ENCODE assay signal across 21 mouse cellular contexts in the genomic region with DNA sequence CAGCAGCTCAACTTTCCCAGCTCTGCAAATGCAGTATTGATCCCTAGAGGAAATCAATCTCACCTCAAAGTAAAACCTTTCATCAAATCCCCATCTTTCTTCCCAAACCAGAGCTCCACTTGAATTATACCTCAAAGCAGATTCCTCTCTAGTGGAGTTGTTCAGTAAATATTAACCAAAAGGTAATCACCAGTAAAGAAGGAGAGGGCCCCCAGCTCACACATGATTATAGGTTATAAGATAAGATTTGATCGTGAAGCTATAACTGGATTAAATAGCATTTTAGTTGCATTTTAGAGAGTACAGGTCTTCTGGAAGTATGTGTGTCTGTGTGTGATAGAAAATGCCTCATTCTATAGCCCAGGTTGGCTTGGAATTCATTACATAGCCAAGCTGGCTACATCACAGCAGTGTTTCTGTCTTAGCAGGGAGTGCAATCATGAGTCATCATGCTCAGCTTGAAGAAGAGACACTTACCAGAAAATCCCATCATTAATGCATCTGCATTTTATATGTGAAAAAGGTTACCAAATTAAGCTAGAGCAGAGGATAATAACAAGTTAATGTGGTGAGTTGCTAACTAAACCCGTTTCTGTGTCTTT.
DNase-seq lines count a peak whose midpoint lies in the region; ATAC-seq lines count a peak whose summit lies in the region.
"Had no signal": no experiment of that assay in that cellular context is flagged by ENCODE, and none has a peak within 500 bp of the region (broad histone marks: within the 10 kb centered on the region; RNA-seq: fewer than 3 reads in every experiment).

No protein-coding gene starts in this region.

- ATAC-seq in frontal cortex, adult (ENCODE audit: low TSS enrichment) = peak; percentile 88
- ATAC-seq in intestine, embryonic 16.5 days = peak; percentile 88
- ATAC-seq: CD4-positive, CD25-positive, alpha-beta regulatory T cell, adult 4 months; forebrain, embryonic 15.5 days; hindbrain, postnatal 0 days had no signal

- no peak overlapping the region for H3K4me2 ChIP-seq in intestine, embryonic 16.5 days (ENCODE audit: low read depth, low read length)
- H3K4me2 ChIP-seq: embryonic facial prominence, embryonic 12.5 days; forebrain, embryonic 15.5 days; heart, embryonic 11.5 days; heart, embryonic 15.5 days; hindbrain, embryonic 13.5 days had no signal

- DNase-seq in frontal cortex, postnatal 10 days (ENCODE audit: low spot score in 2 of 2) = no peak
- DNase-seq in right cerebral cortex, adult 18-20 months = peak; percentile 24
- no peak for DNase-seq in right cerebral cortex, postnatal 25 days
- no peak for DNase-seq in adrenal gland, adult 8-10 months
- DNase-seq: adrenal gland, postnatal 14 days; cerebellum, adult 11 months; cerebellum, postnatal 10 days; gastrocnemius, postnatal 14 days; heart, adult 2 months; heart, postnatal 14 days; kidney, adult 11 months had no signal

- no peaks in the 10 kb centered on the region for H3K4me1 ChIP-seq in intestine, embryonic 16.5 days (ENCODE audit: control insufficient read depth, insufficient read depth, low read length)
- H3K4me1 ChIP-seq: embryonic facial prominence, embryonic 12.5 days; forebrain, embryonic 15.5 days; heart, embryonic 15.5 days; hindbrain, embryonic 13.5 days had no signal

- H3K9ac ChIP-seq in intestine, embryonic 16.5 days (ENCODE audit: low read depth, low read length) = no peak overlapping the region
- H3K9ac ChIP-seq: embryonic facial prominence, embryonic 12.5 days; forebrain, embryonic 15.5 days; heart, embryonic 15.5 days; hindbrain, embryonic 13.5 days had no signal

- H3K36me3 ChIP-seq in intestine, embryonic 16.5 days (ENCODE audit: control insufficient read depth, insufficient read depth, low read length) = no peaks in the 10 kb centered on the region
- H3K36me3 ChIP-seq: embryonic facial prominence, embryonic 12.5 days; forebrain, embryonic 15.5 days; G1E; heart, embryonic 15.5 days; hindbrain, embryonic 13.5 days had no signal

- no peak overlapping the region for H3K4me3 ChIP-seq in intestine, embryonic 16.5 days (ENCODE audit: low read length)
- H3K4me3 ChIP-seq: embryonic facial prominence, embryonic 12.5 days; forebrain, embryonic 15.5 days; heart, adult 2 months; heart, embryonic 15.5 days; hindbrain, embryonic 13.5 days had no signal

- H3K9me3 ChIP-seq in intestine, embryonic 16.5 days (ENCODE audit: control insufficient read depth, low read length) = no peaks in the 10 kb centered on the region
- H3K9me3 ChIP-seq: embryonic facial prominence, embryonic 12.5 days; forebrain, embryonic 15.5 days; G1E; heart, embryonic 15.5 days; hindbrain, embryonic 13.5 days had no signal

- 51% methylated on average over 2 of the region's 2 CpGs for WGBS in intestine, embryonic 16.5 days

- H3K27ac ChIP-seq in intestine, embryonic 16.5 days (ENCODE audit: low read length) = no peak overlapping the region
- H3K27ac ChIP-seq: embryonic facial prominence, embryonic 12.5 days; forebrain, embryonic 15.5 days; heart, adult 2 months; heart, embryonic 15.5 days; hindbrain, embryonic 13.5 days; hindbrain, postnatal 0 days had no signal

- no peaks in the 10 kb centered on the region for H3K27me3 ChIP-seq in intestine, embryonic 16.5 days (replicated peaks; ENCODE audit: control insufficient read depth, insufficient read depth, low read length)
- H3K27me3 ChIP-seq: embryonic facial prominence, embryonic 12.5 days; forebrain, embryonic 15.5 days; heart, embryonic 15.5 days; hindbrain, embryonic 13.5 days had no signal
